Mouse (Mus musculus) MEL (cell line): ENCODE measurements around the gene Fkbp5. TPM values are rescaled to one million over a fixed set of nuclear protein-coding genes. Genes with fewer than 3 reads are reported as not detected.

ENCODE experiments used
- DNase-seq: peaks from one replicate; pipeline ENCODE4 v3.0.0; 2011; ENCODE audit warnings: low read depth, low spot score
- H3K27ac ChIP-seq: 2 replicates; pipeline ENCODE4 v1.5.1; 2012; ENCODE audit warnings: low read depth, mild to moderate bottlenecking, control low read depth, low read length, moderate library complexity; ENCODE audit not compliant: control insufficient read depth
- H3K27me3 ChIP-seq, 2 experiments: fragments of 150-350 bp in 1 of 2; sonication (generic) in 1 of 2; 2 replicates each; pipeline ENCODE4 v1.6.1; 2012; ENCODE audit warnings: low read length in 2 of 2, mild to moderate bottlenecking in 2 of 2, improper control_type of control experiment in 1 of 2, moderate library complexity in 1 of 2; ENCODE audit not compliant: insufficient read depth in 2 of 2, control insufficient read depth in 1 of 2
- H3K36me3 ChIP-seq, 2 experiments: 2 replicates each; pipeline ENCODE4 v1.6.1; 2012 to 2014; ENCODE audit warnings: low read length in 2 of 2, improper control_type of control experiment in 1 of 2, inconsistent platforms in 1 of 2, mild to moderate bottlenecking in 1 of 2; ENCODE audit not compliant: insufficient read depth in 2 of 2, control insufficient read depth in 1 of 2
- H3K4me1 ChIP-seq, 2 experiments: fragments of 150-350 bp in 1 of 2; sonication (generic) in 1 of 2; 2 replicates each; pipeline ENCODE4 v1.6.1; 2012; ENCODE audit warnings: low read length in 2 of 2, improper control_type of control experiment in 1 of 2, mild to moderate bottlenecking in 1 of 2; ENCODE audit not compliant: insufficient read depth in 2 of 2, control insufficient read depth in 1 of 2
- H3K4me3 ChIP-seq, 2 experiments: fragments of 150-350 bp in 1 of 2; sonication (generic) in 1 of 2; 2 replicates each; pipeline ENCODE4 v1.5.1; 2012; ENCODE audit warnings: low read depth in 2 of 2, low read length in 2 of 2, mild to moderate bottlenecking in 2 of 2, moderate library complexity in 2 of 2, control low read depth in 1 of 2, improper control_type of control experiment in 1 of 2; ENCODE audit not compliant: control insufficient read depth in 1 of 2, insufficient read depth in 1 of 2
- H3K79me2 ChIP-seq: 2 replicates; pipeline ENCODE4 v1.6.1; 2012; ENCODE audit warnings: mild to moderate bottlenecking, low read length, moderate library complexity; ENCODE audit not compliant: control insufficient read depth, poor library complexity, insufficient read depth
- H3K9ac ChIP-seq: 2 replicates; pipeline ENCODE4 v1.6.1; 2012; ENCODE audit warnings: low read depth, mild to moderate bottlenecking, control low read depth, low read length, moderate library complexity; ENCODE audit not compliant: control insufficient read depth, poor library complexity, severe bottlenecking
- H3K9me3 ChIP-seq: fragments of 150-350 bp; sonication (generic); replicated peaks from 2 replicates; pipeline ENCODE4 v1.6.1; 2012; ENCODE audit warnings: mild to moderate bottlenecking, low read length, improper control_type of control experiment, moderate library complexity; ENCODE audit not compliant: insufficient read depth
- BHLHE40 ChIP-seq: IDR thresholded peaks from 2 replicates; pipeline ENCODE4 v1.6.1; 2012; ENCODE audit warnings: low read depth, mild to moderate bottlenecking, inconsistent platforms, low read length, improper control_type of control experiment, borderline replicate concordance
- CHD2 ChIP-seq: IDR thresholded peaks from 2 replicates; pipeline ENCODE4 v1.6.1; 2011; ENCODE audit warnings: low read length, improper control_type of control experiment
- CTCF ChIP-seq, 3 experiments: IDR thresholded peaks in 2 of 3; conservative IDR thresholded peaks in 1 of 3; 2 replicates each; pipeline ENCODE4 v1.5.1; 2011 to 2012; ENCODE audit warnings: low read length in 3 of 3, low read depth in 2 of 3, mild to moderate bottlenecking in 2 of 3, improper control_type of control experiment in 1 of 3, inconsistent platforms in 1 of 3, mixed read lengths in 1 of 3, moderate library complexity in 1 of 3; ENCODE audit not compliant: control insufficient read depth in 1 of 3, insufficient read depth in 1 of 3, poor library complexity in 1 of 3, severe bottlenecking in 1 of 3
- ELF1 ChIP-seq: IDR thresholded peaks from 2 replicates; pipeline ENCODE4 v1.6.1; 2014; ENCODE audit warnings: low read depth, mild to moderate bottlenecking, inconsistent platforms, low read length, improper control_type of control experiment, moderate library complexity
- HCFC1 ChIP-seq: IDR thresholded peaks from 2 replicates; pipeline ENCODE4 v1.6.1; 2012; ENCODE audit warnings: low read depth, mild to moderate bottlenecking, inconsistent platforms, low read length, improper control_type of control experiment, moderate library complexity
- JUND ChIP-seq: IDR thresholded peaks from 2 replicates; pipeline ENCODE4 v1.6.1; 2011; ENCODE audit warnings: low read depth, mild to moderate bottlenecking, improper control_type of control experiment, low read length
- MAX ChIP-seq: IDR thresholded peaks from 2 replicates; pipeline ENCODE4 v1.6.1; 2011; ENCODE audit warnings: low read length, improper control_type of control experiment
- MYC ChIP-seq: IDR thresholded peaks from 2 replicates; pipeline ENCODE4 v1.6.1; 2011; ENCODE audit warnings: low read depth, mild to moderate bottlenecking, low read length, improper control_type of control experiment, moderate library complexity
- NELFE ChIP-seq: IDR thresholded peaks from 2 replicates; pipeline ENCODE4 v1.6.1; 2011; ENCODE audit warnings: low read depth, low read length, improper control_type of control experiment
- POLR2AphosphoS2 ChIP-seq: IDR thresholded peaks from 2 replicates; pipeline ENCODE4 v1.6.1; 2011; ENCODE audit warnings: low read length, improper control_type of control experiment
- TAL1 ChIP-seq: IDR thresholded peaks from 2 replicates; pipeline ENCODE4 v1.6.1; 2012; ENCODE audit warnings: mild to moderate bottlenecking, inconsistent platforms, low read length, moderate library complexity, mixed read lengths
- polyA plus RNA-seq, 2 experiments: library from polyadenylated mRNA; stranded (reverse) in 1 of 2; unstranded in 1 of 2; fragments of >175 nt in 1 of 2; fragments of >200 nt in 1 of 2; gene quantifications; 2 replicates each; pipeline versions ENCODE4 v1.2.1 to v1.2.4; 2012; ENCODE audit warnings: low replicate concordance in 2 of 2, low read depth in 1 of 2; ENCODE audit not compliant: insufficient read length in 2 of 2, insufficient read depth in 1 of 2, missing spikeins in 1 of 2
- total RNA-seq: library from RNA; depleted of rRNA; stranded (reverse); fragments of 300-350 nt; gene quantifications from 2 replicates; pipeline ENCODE4 v1.2.3, GENCODE M21; 2012

Fkbp5 gene
- total and polyA plus RNA-seq, 3 experiments, result 16.6 to 184 (median 44.3) TPM

DNA sequence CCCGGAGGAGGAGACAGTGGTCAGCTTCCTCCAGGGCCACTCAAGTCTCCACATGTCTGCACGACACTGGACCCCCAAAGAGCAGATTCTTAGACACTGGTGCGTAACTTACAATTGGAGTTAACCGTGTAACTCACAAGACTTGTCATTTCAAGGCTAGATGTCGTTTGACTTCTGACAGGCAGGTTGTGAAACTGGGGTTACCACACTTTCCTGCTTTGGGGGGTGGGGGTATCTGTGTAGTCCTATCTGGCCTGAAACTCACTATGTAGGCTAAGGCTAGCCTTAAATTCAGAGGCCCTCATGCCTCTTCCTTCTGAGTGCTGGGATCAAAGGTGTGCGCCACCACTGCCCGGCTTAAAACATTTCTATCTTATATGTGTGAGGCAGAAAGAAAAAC, 15.2 kb upstream of the Fkbp5 start:
- TF ChIP-seq MYC (no peak), NELFE (no peak), POLR2AphosphoS2 (no peak), MAX (no peak), BHLHE40 (no peak), JUND (no peak), TAL1 (no peak), ELF1 (no peak)
- H3K4me1 ChIP-seq, result peaks cover 0 to 3% of the 10 kb centered on the region in 2 experiments; a peak in 2 of 4 replicates
- H3K9ac ChIP-seq, result no peak overlapping the region
- H3K9me3 ChIP-seq, result no peaks in the 10 kb centered on the region
- H3K4me3 ChIP-seq, result no peak overlapping the region
- no peak overlapping the region for H3K27ac ChIP-seq
- DNase-seq, result no peak
- H3K36me3 ChIP-seq, result peaks cover 0 to 2% of the 10 kb centered on the region in 2 experiments; a peak in 2 of 4 replicates
- no peaks in the 10 kb centered on the region for H3K79me2 ChIP-seq
- H3K27me3 ChIP-seq, result no peaks in the 10 kb centered on the region

- Histone ChIP-seq H3K4me1 (peaks cover 2 to 9% of the 10 kb centered on the region in 2 experiments; a peak in 3 of 4 replicates), H3K27ac (no peak overlapping the region), H3K4me3 (no peak overlapping the region), H3K36me3 (peaks cover 0 to 8% of the 10 kb centered on the region in 2 experiments; a peak in 2 of 4 replicates), H3K27me3 (no peaks in the 10 kb centered on the region), H3K9ac (no peak overlapping the region), H3K79me2 (no peaks in the 10 kb centered on the region)
- TF ChIP-seq TAL1, result no peak
- TF ChIP-seq CHD2, result no peak
- TF ChIP-seq, all 39 proteins: peak for 0
- DNase-seq, result peak; percentile 54
- no peaks in the 10 kb centered on the region for H3K9me3 ChIP-seq
These were observed 14.6 kb upstream of the Fkbp5 start for GRCm38 (mm10) chr17:28531946-28532345.

- H3K9me3 ChIP-seq, result no peaks in the 10 kb centered on the region
These were observed 13.2 kb upstream of the Fkbp5 start, which contains the start of gene Armc12 for GRCm38 (mm10) chr17:28530506-28530905. Gene Armc12 (plus strand): TSS chr17:28530806.

More at GRCm38 (mm10) chr17:28530506-28530905, 13.2 kb upstream of the Fkbp5 start, which contains the start of gene Armc12:
- peaks cover 2 to 11% of the 10 kb centered on the region in 2 experiments; a peak in 3 of 4 replicates for H3K4me1 ChIP-seq
- H3K27ac ChIP-seq, result no peak within 1 kb of the TSS
- H3K36me3 ChIP-seq, result peaks cover 0 to 10% of the 10 kb centered on the region in 2 experiments; a peak in 2 of 4 replicates
- H3K27me3 ChIP-seq, result no peaks in the 10 kb centered on the region
- H3K4me3 ChIP-seq, result no peak within 1 kb of the TSS
- no peaks in the 10 kb centered on the region for H3K79me2 ChIP-seq
- no peak within 1 kb of the TSS for H3K9ac ChIP-seq
- TF ChIP-seq HCFC1, result no peak
- TF ChIP-seq CTCF (IDR thresholded peaks at IDR 0.05 in 2 of 3, conservative IDR thresholded peaks at IDR 0.05 in 1 of 3; ENCODE audit: control insufficient read depth in 1 of 3, insufficient read depth in 1 of 3, low read depth in 2 of 3, low read length in 3 of 3, poor library complexity in 1 of 3, severe bottlenecking in 1 of 3), result 0 out of 6 replicates have a peak, but pooled peaks of 1 of the 3 experiments have one; percentile 17
- no peak for DNase-seq
